Mouse (Mus musculus) testis, adult 2 months (tissue): Measurements from ENCODE around the gene BC025920.

Experiments used
- CTCF ChIP-seq: fragments of 200-500 bp; IDR thresholded peaks from 2 replicates; pipeline ENCODE4 v1.5.1; 2012; ENCODE audit warnings: low read depth, mild to moderate bottlenecking, inconsistent platforms, low read length, moderate library complexity; ENCODE audit not compliant: control insufficient read depth, insufficient read depth, insufficient replicate concordance
- POLR2A ChIP-seq: fragments of 200-500 bp; IDR thresholded peaks from 2 replicates; pipeline ENCODE4 v1.6.1; 2012; ENCODE audit warnings: low read depth, mild to moderate bottlenecking, inconsistent platforms, low read length, moderate library complexity; ENCODE audit not compliant: control insufficient read depth

DNA sequence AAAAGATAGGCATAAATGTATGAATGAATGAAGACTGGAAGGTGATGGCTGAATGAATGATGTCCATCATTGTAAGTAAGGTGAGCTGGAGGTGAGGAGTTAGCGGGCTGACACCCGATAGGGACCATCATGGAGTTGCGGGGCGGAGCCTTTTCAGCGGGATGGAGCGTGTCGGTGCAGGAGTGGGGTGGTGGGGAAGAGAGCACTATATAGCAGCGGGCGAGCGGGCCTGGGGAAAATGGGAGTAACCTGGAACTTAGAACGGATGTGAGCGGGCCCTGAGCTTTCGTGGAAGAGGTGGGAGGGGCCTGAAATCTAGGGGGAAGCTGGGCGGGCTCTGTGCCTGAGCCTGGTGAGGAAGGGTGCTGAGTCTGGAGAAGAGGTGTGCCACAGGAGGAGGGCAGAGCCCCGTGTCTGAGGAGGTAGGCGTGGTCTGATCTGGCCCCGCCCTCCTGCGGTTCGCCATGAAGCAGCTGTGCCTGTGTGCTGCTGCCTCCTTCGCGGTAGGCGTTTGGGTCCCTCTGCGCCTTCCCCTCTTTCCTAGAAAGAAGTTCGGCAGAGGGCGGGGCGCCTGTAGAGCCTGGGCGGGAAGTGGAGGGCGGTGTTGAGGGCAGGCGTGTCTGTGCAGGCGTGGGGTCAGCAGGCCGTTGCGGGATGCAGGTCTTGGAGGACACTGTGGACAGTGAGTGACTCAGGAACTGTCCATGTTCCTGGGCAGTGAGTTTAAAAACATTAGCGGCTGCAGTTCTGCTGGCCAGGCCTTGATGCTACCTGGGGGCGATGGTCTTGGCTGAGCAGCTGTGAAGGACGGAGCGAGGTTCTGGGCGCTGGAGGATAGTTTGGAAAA, 27.4 kb downstream of the BC025920 start:
- TF ChIP-seq POLR2A: no peak; the same call in 1 of the 2 replicates
- no peak for TF ChIP-seq CTCF
